Mouse (Mus musculus): ENCODE data around the gene Naa15. TPM values are rescaled to one million over a fixed set of nuclear protein-coding genes. Genes with fewer than 3 reads are reported as not detected.
"Not testable (repeated sequence)": the region's sequence is repeated elsewhere in the genome, so short reads cannot be mapped to it uniquely, and the experiment has no call there.

Gene Naa15
- polyA plus RNA-seq, 1 experiment from 2014 or later, result 38.2 TPM

DNA sequence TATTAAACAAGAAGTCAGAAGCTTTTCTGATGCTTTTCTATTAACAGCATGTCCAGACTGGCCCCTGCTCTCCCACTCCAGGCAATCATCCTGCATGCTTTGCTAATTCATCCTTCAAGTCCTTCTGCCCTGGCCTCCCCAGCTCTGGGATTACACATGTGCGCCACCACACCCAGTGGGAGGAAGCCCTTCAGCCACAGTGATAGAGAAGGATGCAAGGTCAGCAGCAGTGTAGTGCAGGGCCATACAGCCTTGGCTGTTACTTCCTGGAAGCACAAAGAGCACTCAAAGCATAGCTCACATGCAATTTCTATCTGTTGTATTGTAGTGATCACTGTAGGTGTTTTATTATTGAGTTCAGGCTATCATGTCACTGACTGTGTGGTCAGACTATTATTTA is 1.7 kb upstream of the Naa15 start:
- H3K4me1 ChIP-seq (ENCODE audit: control insufficient read depth, insufficient read depth, low read length), result peaks cover 18% of the 10 kb centered on the region
- no peaks in the 10 kb centered on the region for H3K9me3 ChIP-seq (replicated peaks; ENCODE audit: control insufficient read depth, low read length, poor library complexity, severe bottlenecking)
- no peak for ATAC-seq
- H3K27ac ChIP-seq (ENCODE audit: low read length), result no peak overlapping the region
- H3K36me3 ChIP-seq (ENCODE audit: control insufficient read depth, insufficient read depth, low read length), result no peaks in the 10 kb centered on the region
- no peak overlapping the region for H3K4me2 ChIP-seq (ENCODE audit: low read length)
- H3K9ac ChIP-seq (ENCODE audit: low read depth, low read length), result no peak overlapping the region
- H3K27me3 ChIP-seq (ENCODE audit: control insufficient read depth, insufficient read depth, low read depth, low read length), result no peaks in the 10 kb centered on the region
- no peak overlapping the region for H3K4me3 ChIP-seq (ENCODE audit: low read depth, low read length)
- 92% methylated on average over 1 of the region's 1 CpGs for WGBS

GRCm38 (mm10) chr3:51416073-51416363 is 1.1 kb downstream of the Naa15 start:
- Histone ChIP-seq H3K9me3 (replicated peaks; ENCODE audit: control insufficient read depth, low read length, poor library complexity, severe bottlenecking) (no peaks in the 10 kb centered on the region), H3K27ac (ENCODE audit: low read length) (peak overlapping the region; percentile 92), H3K4me1 (ENCODE audit: control insufficient read depth, insufficient read depth, low read length) (peaks cover 26% of the 10 kb centered on the region), H3K27me3 (ENCODE audit: control insufficient read depth, insufficient read depth, low read depth, low read length) (no peaks in the 10 kb centered on the region), H3K36me3 (ENCODE audit: control insufficient read depth, insufficient read depth, low read length) (no peaks in the 10 kb centered on the region), H3K9ac (ENCODE audit: low read depth, low read length) (peak overlapping the region; percentile 96), H3K4me3 (ENCODE audit: low read depth, low read length) (peak overlapping the region; percentile 97), H3K4me2 (ENCODE audit: low read length) (peak overlapping the region; percentile 77)
- peak; percentile 70 for ATAC-seq
- WGBS, result under 1% methylated on average over 30 of the region's 30 CpGs

DNA sequence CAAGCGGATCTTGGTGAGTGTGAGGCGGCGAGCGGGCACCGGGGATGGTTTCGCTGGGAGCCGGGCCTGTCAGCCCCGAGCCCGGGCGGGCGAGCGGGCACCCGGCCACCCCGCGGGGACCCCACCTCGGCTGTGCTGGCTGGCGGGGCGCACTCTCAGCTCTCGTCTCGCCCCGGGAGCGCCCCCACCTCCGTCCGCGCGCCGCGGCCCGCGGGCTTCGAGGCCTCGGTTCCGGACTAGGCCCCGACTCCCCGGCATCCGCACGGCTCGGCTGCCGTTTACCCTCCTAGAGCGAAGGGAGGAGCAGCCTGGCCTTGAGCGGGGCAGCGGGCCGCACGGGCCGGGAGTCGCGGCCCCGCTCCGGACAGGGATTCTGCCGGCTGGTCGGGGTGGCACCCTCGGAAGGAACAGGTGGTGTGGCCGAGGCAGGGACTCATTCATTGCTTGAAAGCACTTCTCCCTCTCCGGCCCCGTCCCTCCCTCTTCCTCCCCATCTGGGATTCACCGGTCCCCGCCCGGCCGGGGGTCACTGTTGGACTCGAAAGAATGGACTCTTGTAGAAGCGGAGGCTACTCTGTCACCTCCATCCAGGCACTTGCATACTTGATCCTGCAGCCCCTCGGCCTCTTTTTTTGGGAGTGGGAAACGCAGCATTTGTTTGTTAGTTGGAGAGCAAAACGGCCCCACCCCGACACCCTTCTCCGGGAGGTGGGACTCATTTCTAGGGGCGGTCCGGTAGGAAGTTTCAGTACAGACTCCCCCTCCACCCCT is 1.6 kb downstream of the Naa15 start:
- H3K9me3 ChIP-seq (replicated peaks; ENCODE audit: control insufficient read depth, low read length, poor library complexity, severe bottlenecking), result no peaks in the 10 kb centered on the region
- peak overlapping the region; percentile 96 for H3K9ac ChIP-seq (ENCODE audit: low read depth, low read length)
- no peaks in the 10 kb centered on the region for H3K36me3 ChIP-seq (ENCODE audit: control insufficient read depth, insufficient read depth, low read length)
- H3K4me1 ChIP-seq (ENCODE audit: control insufficient read depth, insufficient read depth, low read length), result peaks cover 26% of the 10 kb centered on the region
- H3K27me3 ChIP-seq (ENCODE audit: control insufficient read depth, insufficient read depth, low read depth, low read length), result no peaks in the 10 kb centered on the region
- peak overlapping the region; percentile 97 for H3K4me3 ChIP-seq (ENCODE audit: low read depth, low read length)
- 0% methylated on average over 49 of the region's 68 CpGs for whole genome bisulfite sequencing
- H3K4me2 ChIP-seq (ENCODE audit: low read length), result peak overlapping the region; percentile 77
- H3K27ac ChIP-seq (ENCODE audit: low read length), result peak overlapping the region; percentile 92
- peak; percentile 69 for ATAC-seq

- ATAC-seq, result no peak
- no peaks in the 10 kb centered on the region for H3K36me3 ChIP-seq (ENCODE audit: control insufficient read depth, insufficient read depth, low read length)
- peaks cover 26% of the 10 kb centered on the region for H3K4me1 ChIP-seq (ENCODE audit: control insufficient read depth, insufficient read depth, low read length)
- no peaks in the 10 kb centered on the region for H3K9me3 ChIP-seq (replicated peaks; ENCODE audit: control insufficient read depth, low read length, poor library complexity, severe bottlenecking)
- peak overlapping the region; percentile 97 for H3K4me3 ChIP-seq (ENCODE audit: low read depth, low read length)
- no peaks in the 10 kb centered on the region for H3K27me3 ChIP-seq (ENCODE audit: control insufficient read depth, insufficient read depth, low read depth, low read length)
- 9% methylated on average over 8 of the region's 8 CpGs for WGBS
- H3K4me2 ChIP-seq (ENCODE audit: low read length), result peak overlapping the region; percentile 77
- H3K9ac ChIP-seq (ENCODE audit: low read depth, low read length), result peak overlapping the region; percentile 96
- no peak overlapping the region for H3K27ac ChIP-seq (ENCODE audit: low read length)
These were observed 2.1 kb downstream of the Naa15 start for GRCm38 (mm10) chr3:51417135-51417458.

GRCm38 (mm10) chr3:51417485-51417884 is 2.5 kb downstream of the Naa15 start:
- Histone ChIP-seq H3K36me3 (ENCODE audit: control insufficient read depth, insufficient read depth, low read length) (no peaks in the 10 kb centered on the region), H3K9me3 (replicated peaks; ENCODE audit: control insufficient read depth, low read length, poor library complexity, severe bottlenecking) (no peaks in the 10 kb centered on the region), H3K9ac (ENCODE audit: low read depth, low read length) (no peak overlapping the region), H3K4me1 (ENCODE audit: control insufficient read depth, insufficient read depth, low read length) (peaks cover 26% of the 10 kb centered on the region), H3K4me2 (ENCODE audit: low read length) (peak overlapping the region; percentile 77), H3K27ac (ENCODE audit: low read length) (no peak overlapping the region), H3K4me3 (ENCODE audit: low read depth, low read length) (peak overlapping the region; percentile 97), H3K27me3 (ENCODE audit: control insufficient read depth, insufficient read depth, low read depth, low read length) (no peaks in the 10 kb centered on the region)
- ATAC-seq, result no peak
- WGBS, result 46% methylated on average over 2 of the region's 2 CpGs

DNA sequence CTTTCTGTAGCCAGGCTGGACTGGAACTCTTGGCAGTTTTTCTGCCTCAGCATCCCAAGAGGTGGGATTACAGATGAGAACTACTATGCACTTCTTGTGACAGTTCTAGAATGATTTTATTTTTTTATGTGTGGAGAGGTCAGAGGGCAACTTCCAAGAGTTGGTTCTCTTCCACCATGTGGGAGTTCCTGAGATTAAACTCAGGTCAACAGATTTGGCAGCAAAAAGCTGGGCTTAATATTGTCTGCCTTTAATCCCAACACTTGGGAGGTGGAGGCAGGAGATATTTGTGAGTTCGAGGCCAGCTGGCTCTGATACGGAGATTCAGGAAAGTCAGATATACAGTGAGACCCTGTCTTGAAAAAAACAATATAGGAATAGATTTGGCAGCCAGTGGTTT is 3.0 kb downstream of the Naa15 start:
- Histone ChIP-seq H3K36me3 (ENCODE audit: control insufficient read depth, insufficient read depth, low read length) (no peaks in the 10 kb centered on the region), H3K27me3 (ENCODE audit: control insufficient read depth, insufficient read depth, low read depth, low read length) (no peaks in the 10 kb centered on the region), H3K27ac (ENCODE audit: low read length) (no peak overlapping the region), H3K9ac (ENCODE audit: low read depth, low read length) (no peak overlapping the region), H3K4me1 (ENCODE audit: control insufficient read depth, insufficient read depth, low read length) (peaks cover 26% of the 10 kb centered on the region), H3K9me3 (replicated peaks; ENCODE audit: control insufficient read depth, low read length, poor library complexity, severe bottlenecking) (no peaks in the 10 kb centered on the region), H3K4me2 (ENCODE audit: low read length) (peak overlapping the region; percentile 77), H3K4me3 (ENCODE audit: low read depth, low read length) (no peak overlapping the region)
- WGBS, result 51% methylated on average over 2 of the region's 2 CpGs
- no peak for ATAC-seq

DNA sequence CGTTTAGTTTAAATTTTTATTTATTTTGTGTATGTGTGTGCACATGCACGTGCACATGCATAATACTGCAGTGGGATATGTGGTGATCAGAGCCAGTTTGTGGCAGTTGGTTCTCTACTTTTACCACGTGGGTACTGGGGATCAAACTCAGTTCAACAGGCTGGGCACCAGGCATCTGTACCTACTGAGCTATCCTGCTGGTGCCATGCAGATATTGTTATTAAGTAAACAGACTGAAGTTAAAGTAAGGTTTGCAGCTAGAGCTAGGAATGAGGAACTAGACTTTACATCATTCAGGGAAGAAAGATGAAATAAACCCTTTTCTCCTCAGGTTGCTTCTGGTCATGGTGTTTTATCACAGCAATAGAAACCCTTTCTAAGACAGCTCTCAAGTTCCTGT is 7.0 kb downstream of the Naa15 start:
- 87% methylated on average over 3 of the region's 3 CpGs for WGBS
- Histone ChIP-seq H3K27me3 (ENCODE audit: control insufficient read depth, insufficient read depth, low read depth, low read length) (no peaks in the 10 kb centered on the region), H3K4me2 (ENCODE audit: low read length) (no peak overlapping the region), H3K4me3 (ENCODE audit: low read depth, low read length) (no peak overlapping the region), H3K9me3 (replicated peaks; ENCODE audit: control insufficient read depth, low read length, poor library complexity, severe bottlenecking) (no peaks in the 10 kb centered on the region), H3K27ac (ENCODE audit: low read length) (no peak overlapping the region), H3K36me3 (ENCODE audit: control insufficient read depth, insufficient read depth, low read length) (no peaks in the 10 kb centered on the region), H3K4me1 (ENCODE audit: control insufficient read depth, insufficient read depth, low read length) (peaks cover 18% of the 10 kb centered on the region), H3K9ac (ENCODE audit: low read depth, low read length) (no peak overlapping the region)
- ATAC-seq, result no peak

DNA sequence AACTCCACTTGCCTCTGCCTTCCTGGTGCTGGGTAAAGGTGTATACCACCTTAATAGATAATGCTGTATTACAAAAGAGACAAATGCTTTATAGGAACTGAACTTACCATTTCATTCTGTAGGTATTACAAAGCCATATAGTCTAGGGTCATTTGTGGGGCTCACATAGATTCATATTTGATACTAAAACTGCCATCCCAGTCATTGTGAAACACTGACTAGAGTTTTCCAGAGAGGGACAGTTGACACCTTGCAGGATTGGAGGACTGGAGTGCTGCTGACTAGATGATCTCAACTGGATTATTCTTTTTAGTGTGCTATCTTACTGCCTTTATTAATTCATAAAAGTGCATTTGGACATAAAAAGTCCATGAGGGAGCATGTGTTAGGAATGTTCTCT is 10.4 kb downstream of the Naa15 start:
- no peak overlapping the region for H3K4me3 ChIP-seq (ENCODE audit: low read depth, low read length)
- no peak overlapping the region for H3K27ac ChIP-seq (ENCODE audit: low read length)
- no peaks in the 10 kb centered on the region for H3K4me1 ChIP-seq (ENCODE audit: control insufficient read depth, insufficient read depth, low read length)
- no peaks in the 10 kb centered on the region for H3K9me3 ChIP-seq (replicated peaks; ENCODE audit: control insufficient read depth, low read length, poor library complexity, severe bottlenecking)
- H3K4me2 ChIP-seq (ENCODE audit: low read length), result no peak overlapping the region
- no peaks in the 10 kb centered on the region for H3K27me3 ChIP-seq (ENCODE audit: control insufficient read depth, insufficient read depth, low read depth, low read length)
- H3K9ac ChIP-seq (ENCODE audit: low read depth, low read length), result no peak overlapping the region
- no peak for ATAC-seq
- H3K36me3 ChIP-seq (ENCODE audit: control insufficient read depth, insufficient read depth, low read length), result no peaks in the 10 kb centered on the region

DNA sequence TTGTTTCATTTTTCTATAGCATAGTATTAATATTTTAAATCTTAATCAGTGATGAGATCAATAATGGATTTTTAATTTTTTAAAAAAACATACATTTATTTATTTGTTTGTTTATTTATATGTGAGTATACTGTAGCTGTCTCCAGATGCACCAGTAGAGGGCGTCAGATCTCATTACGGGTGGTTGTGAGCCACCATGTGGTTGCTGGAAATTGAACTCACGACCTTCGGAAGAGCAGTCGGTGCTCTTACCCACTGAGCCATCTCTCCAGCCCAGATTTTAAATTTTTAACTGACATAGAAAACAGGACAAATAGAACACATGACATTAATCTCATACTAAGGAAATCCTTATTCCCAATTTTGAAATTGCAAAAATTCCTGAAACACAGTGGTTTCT is 19.4 kb downstream of the Naa15 start:
- not testable (repeated sequence) for ATAC-seq; H3K4me3 ChIP-seq (ENCODE audit: low read depth, low read length); H3K27ac ChIP-seq (ENCODE audit: low read length); H3K9ac ChIP-seq (ENCODE audit: low read depth, low read length); H3K9me3 ChIP-seq (replicated peaks; ENCODE audit: control insufficient read depth, low read length, poor library complexity, severe bottlenecking); H3K4me2 ChIP-seq (ENCODE audit: low read length); H3K4me1 ChIP-seq (ENCODE audit: control insufficient read depth, insufficient read depth, low read length); H3K36me3 ChIP-seq (ENCODE audit: control insufficient read depth, insufficient read depth, low read length); H3K27me3 ChIP-seq (ENCODE audit: control insufficient read depth, insufficient read depth, low read depth, low read length)
- 83% methylated on average over 5 of the region's 5 CpGs for WGBS

All from midbrain, embryonic 16.5 days (tissue).